Mouse (Mus musculus) heart, adult 2 months (tissue): ENCODE data around the gene Hdac1. TPM values are rescaled to one million over a fixed set of nuclear protein-coding genes. Genes with fewer than 3 reads are reported as not detected.

ENCODE experiments used
- DNase-seq, 2 experiments: peaks; one replicate each; pipeline ENCODE4 v3.0.0; 2021
- H3K27ac ChIP-seq: fragments of 200-600 bp; 2 replicates; pipeline ENCODE4 v1.8.1; 2022
- H3K27me3 ChIP-seq: fragments of 200-500 bp; 2 replicates; pipeline ENCODE4 v1.6.1; 2012; ENCODE audit warnings: mild to moderate bottlenecking, low read length, inconsistent platforms, mixed read lengths; ENCODE audit not compliant: control insufficient read depth, insufficient read depth
- H3K36me3 ChIP-seq: fragments of 200-500 bp; 2 replicates; pipeline ENCODE4 v1.6.1; 2012; ENCODE audit warnings: low read length, inconsistent platforms; ENCODE audit not compliant: control insufficient read depth, insufficient read depth
- H3K4me1 ChIP-seq: fragments of 200-500 bp; 2 replicates; pipeline ENCODE4 v1.6.1; 2011; ENCODE audit warnings: low read length; ENCODE audit not compliant: control insufficient read depth, insufficient read depth
- H3K4me3 ChIP-seq: fragments of 200-600 bp; 2 replicates; pipeline ENCODE4 v1.8.1; 2022
- H3K79me2 ChIP-seq: fragments of 200-500 bp; replicated peaks from 2 replicates; pipeline ENCODE4 v1.6.1; 2012; ENCODE audit warnings: mild to moderate bottlenecking, inconsistent platforms, low read length, moderate library complexity, mixed read lengths; ENCODE audit not compliant: control insufficient read depth, insufficient read depth
- H3K9ac ChIP-seq: fragments of 200-500 bp; 2 replicates; pipeline ENCODE4 v1.6.1; 2012; ENCODE audit warnings: low read depth, mild to moderate bottlenecking, control low read depth, inconsistent platforms, low read length, mixed read lengths
- CTCF ChIP-seq: fragments of 200-600 bp; IDR thresholded peaks from 2 replicates; pipeline ENCODE4 v1.8.1; 2022; ENCODE audit warnings: antibody characterized with exemption, mild to moderate bottlenecking, moderate library complexity
- EP300 ChIP-seq: fragments of 200-500 bp; IDR thresholded peaks from 2 replicates; pipeline ENCODE4 v1.6.1; 2011; ENCODE audit warnings: low read depth, low read length, control low read depth; ENCODE audit not compliant: insufficient read depth
- POLR2A ChIP-seq: fragments of 200-500 bp; IDR thresholded peaks from 2 replicates; pipeline ENCODE4 v1.6.1; 2011; ENCODE audit warnings: mild to moderate bottlenecking, low read depth, low read length, control low read depth; ENCODE audit not compliant: insufficient read depth
- WGBS: fragments of 180-500 bp; shearing (Covaris S2); methylation state at CpG from one replicate; pipeline ENCODE4 v1.1.7; 2018; 5-methylcytosine and 5-hydroxymethylcytosine counted together
- intact Hi-C: fragments of 180-260 bp; cut with DNase I; formaldehyde crosslinking; loops from one replicate; pipeline ENCODE4 v1.15.1; 2025
- polyA plus RNA-seq: library from polyadenylated mRNA; depleted of rRNA; stranded (reverse); fragments of >200 nt; gene quantifications from 2 replicates; pipeline ENCODE4 v1.2.3, GENCODE M21; 2012
- total RNA-seq, 2 experiments: library from RNA; stranded (reverse); gene quantifications; 2 replicates each; pipeline ENCODE4 v1.2.3; 2021

The Hdac1 gene
- total and polyA plus RNA-seq, 3 experiments: 15.7 to 17.9 (median 16.1) TPM

DNA sequence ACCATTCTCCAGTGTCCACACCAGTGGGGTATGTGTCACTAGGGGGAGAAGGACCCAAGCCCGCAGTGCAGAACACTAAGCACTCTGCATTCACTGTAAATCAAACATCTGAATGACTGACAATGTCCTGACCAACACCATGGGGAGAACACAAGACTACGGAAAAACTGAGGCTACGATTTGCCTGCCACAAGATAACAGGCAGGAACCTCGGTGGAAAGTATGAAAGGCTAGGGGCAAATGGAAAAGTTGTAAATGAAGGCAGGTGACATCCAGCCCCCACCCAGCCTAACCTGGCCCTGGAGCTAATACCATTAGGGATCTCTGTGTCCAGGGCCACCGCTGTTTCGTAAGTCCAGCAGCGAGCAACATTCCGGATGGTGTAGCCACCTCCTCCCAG is 24.0 kb downstream of the Hdac1 start:
- WGBS: 81% methylated on average over 8 of the region's 8 CpGs

DNA sequence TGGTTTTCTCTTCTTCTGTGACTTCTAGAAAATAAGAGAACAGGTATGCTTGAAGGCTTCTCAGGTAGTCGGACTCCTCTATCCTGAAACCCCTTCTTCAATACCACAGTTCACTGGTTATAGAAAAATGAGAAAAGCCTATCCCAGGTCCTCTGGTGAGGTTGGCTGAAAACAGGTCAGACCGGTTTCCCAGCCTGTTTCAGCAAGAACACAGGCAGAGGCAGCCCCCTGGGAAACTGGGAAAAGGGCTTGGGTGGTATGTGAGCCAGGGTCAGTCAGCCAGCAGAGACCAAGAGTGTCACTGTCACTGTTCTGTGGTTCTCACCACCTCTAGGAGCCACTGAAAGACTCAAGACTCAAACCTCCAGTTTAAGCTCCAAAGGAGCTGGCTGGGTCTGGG is 25.6 kb downstream of the Hdac1 start:
- no peak overlapping the region for H3K4me3 ChIP-seq
- H3K9ac ChIP-seq: no peak overlapping the region
- H3K36me3 ChIP-seq: no peaks in the 10 kb centered on the region; the same call in 1 of the 2 replicates
- H3K27me3 ChIP-seq: no peaks in the 10 kb centered on the region
- H3K79me2 ChIP-seq: no peaks in the 10 kb centered on the region
- WGBS: 68% methylated on average over 2 of the region's 2 CpGs
- H3K4me1 ChIP-seq: no peaks in the 10 kb centered on the region
- H3K27ac ChIP-seq: no peak overlapping the region
- TF ChIP-seq EP300: no peak
- TF ChIP-seq CTCF: no peak
- no peak for TF ChIP-seq POLR2A
- intact Hi-C loops: no loop called here
- DNase-seq: no peak

More for the DNA sequence above, 24.0 kb downstream of the Hdac1 start:
- H3K27me3 ChIP-seq: no peaks in the 10 kb centered on the region
- no peak for TF ChIP-seq EP300
- no peak for TF ChIP-seq POLR2A
- no peak for TF ChIP-seq CTCF
- H3K27ac ChIP-seq: no peak overlapping the region
- no peaks in the 10 kb centered on the region for H3K79me2 ChIP-seq
- DNase-seq: no peak
- no peaks in the 10 kb centered on the region; the same call in 1 of the 2 replicates for H3K36me3 ChIP-seq
- H3K9ac ChIP-seq: no peak overlapping the region
- H3K4me1 ChIP-seq: no peaks in the 10 kb centered on the region
- H3K4me3 ChIP-seq: no peak overlapping the region
- intact Hi-C loops: no loop called here

DNA sequence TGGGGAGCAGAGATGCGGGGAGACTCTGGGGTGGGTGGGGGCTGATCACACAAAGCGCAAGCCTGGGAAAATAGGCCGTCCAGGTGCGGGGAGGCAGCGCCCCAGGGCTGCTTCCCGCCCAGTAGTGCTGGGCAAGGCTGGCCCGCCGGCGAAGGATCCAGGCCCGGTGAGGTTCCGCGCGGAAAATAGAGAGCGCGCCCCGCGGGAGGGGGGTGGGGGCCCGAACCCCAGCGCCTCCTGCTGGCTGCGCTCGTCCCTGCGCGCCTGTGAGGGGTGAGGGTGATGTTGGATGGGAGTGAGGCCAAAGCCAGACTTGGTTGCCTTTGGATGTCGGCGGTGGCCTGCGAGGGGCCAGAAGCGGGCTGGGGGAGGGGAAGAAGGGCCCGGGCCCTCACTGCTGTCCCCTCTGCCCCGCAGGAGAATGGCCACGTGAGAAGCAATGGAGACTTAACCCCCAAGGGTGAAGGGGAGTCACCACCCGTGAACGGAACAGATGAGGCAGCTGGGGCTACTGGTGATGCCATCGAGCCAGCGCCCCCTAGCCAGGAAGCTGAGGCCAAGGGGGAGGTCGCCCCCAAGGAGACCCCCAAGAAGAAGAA is 28.1 kb downstream of the Hdac1 start:
- DNase-seq: peak; percentile 60 to 76
- Histone ChIP-seq H3K27me3 (no peaks in the 10 kb centered on the region), H3K4me1 (no peaks in the 10 kb centered on the region), H3K4me3 (peak overlapping the region; percentile 62), H3K36me3 (no peaks in the 10 kb centered on the region; the same call in 1 of the 2 replicates), H3K27ac (no peak overlapping the region), H3K79me2 (no peaks in the 10 kb centered on the region), H3K9ac (peak overlapping the region; percentile 79)
- TF ChIP-seq EP300: no peak
- TF ChIP-seq CTCF: peak; percentile 81
- 3% methylated on average over 35 of the region's 35 CpGs for WGBS
- intact Hi-C loops: loop anchor here (2.0 kb wide), 1 partner anchor 14 kb away; no protein-coding TSS in a partner anchor

DNA sequence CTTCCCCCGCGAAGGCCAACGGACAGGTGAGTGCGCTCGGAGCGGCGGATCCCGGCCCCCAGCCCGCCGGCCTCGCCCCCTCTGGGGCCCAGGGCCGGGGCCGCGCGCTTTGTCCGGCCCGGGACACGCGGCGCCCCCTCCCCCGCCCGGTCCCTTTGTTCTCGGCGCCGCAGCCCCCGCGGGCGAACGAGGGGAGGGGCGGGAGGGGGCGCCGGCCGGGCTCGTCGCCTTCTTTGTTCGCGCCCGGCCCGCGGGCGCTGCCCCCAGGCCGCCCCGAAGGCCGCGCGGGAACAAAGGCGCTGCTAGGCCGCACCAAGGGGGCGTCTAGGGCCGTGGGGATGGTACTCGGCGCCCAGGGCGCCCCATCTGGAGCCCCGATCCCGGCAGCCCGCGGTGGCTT is 28.6 kb downstream of the Hdac1 start:
- H3K4me1 ChIP-seq: no peaks in the 10 kb centered on the region
- intact Hi-C loops: loop anchor here (2.0 kb wide), 1 partner anchor 13 kb away; no protein-coding TSS in a partner anchor

DNA sequence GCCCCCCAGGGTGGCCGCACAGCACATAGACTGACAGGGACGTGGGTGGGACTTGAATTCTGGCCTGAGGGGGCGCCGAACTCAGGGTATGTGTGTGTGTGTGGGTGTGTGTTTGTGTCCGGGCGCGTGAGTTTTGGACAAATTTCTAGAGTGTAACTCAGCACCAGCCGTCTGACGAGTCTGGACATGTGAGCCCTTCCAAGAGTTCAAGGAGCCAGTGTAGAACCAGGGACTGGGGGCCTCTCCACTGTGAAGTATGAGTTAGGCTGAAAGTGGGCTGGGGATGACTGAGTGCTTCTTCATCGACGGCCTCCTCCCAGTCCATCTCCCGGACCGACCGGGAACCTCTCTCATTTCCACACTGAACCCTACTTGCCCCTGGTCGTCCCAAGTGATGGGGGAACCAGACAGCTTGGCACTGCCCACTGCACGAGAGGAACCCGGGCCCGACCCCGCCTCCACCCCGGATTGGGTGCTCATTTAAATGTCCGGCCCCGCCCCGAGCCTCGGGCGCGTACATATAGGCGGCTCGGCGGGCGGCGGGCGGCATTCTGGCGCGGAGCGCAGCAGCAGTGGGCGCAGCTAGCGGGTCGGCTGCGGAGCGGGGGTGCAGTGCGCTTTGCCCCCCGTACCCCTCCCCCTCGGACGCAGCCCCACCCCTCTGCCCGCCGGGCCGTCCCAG is 29.3 kb downstream of the Hdac1 start, which contains the start of gene Marcksl1:
TSS of gene Marcksl1 (plus strand) at position 496 of the 682 bp plus-strand sequence.
- 13% methylated on average over 47 of the region's 47 CpGs for WGBS
- Histone ChIP-seq H3K27ac (peak within 1 kb of the TSS; percentile 60; the same call in 1 of the 2 replicates), H3K27me3 (no peaks in the 10 kb centered on the region), H3K79me2 (no peaks in the 10 kb centered on the region), H3K4me3 (peak within 1 kb of the TSS; percentile 62), H3K9ac (peak within 1 kb of the TSS; percentile 79), H3K4me1 (peaks cover 2% of the 10 kb centered on the region; the same call in 1 of the 2 replicates), H3K36me3 (no peaks in the 10 kb centered on the region)
- intact Hi-C loops: no loop called here
- TF ChIP-seq POLR2A (peak; percentile 55; the same call in 1 of the 2 replicates), EP300 (no peak)
- peak; percentile 84 to 88 for DNase-seq

More for the DNA sequence above, 28.6 kb downstream of the Hdac1 start:
- H3K27ac ChIP-seq: peak overlapping the region; percentile 60; the same call in 1 of the 2 replicates
- peak overlapping the region; percentile 62 for H3K4me3 ChIP-seq
- H3K79me2 ChIP-seq: no peaks in the 10 kb centered on the region
- TF ChIP-seq POLR2A (no peak), CTCF (no peak), EP300 (no peak)
- no peaks in the 10 kb centered on the region for H3K27me3 ChIP-seq
- no peaks in the 10 kb centered on the region for H3K36me3 ChIP-seq
- H3K9ac ChIP-seq: peak overlapping the region; percentile 79
- under 1% methylated on average over 51 of the region's 57 CpGs for WGBS
- DNase-seq: no peak
